Mouse (Mus musculus): Measurements from ENCODE around the gene Kdm4c. TPM values are rescaled to one million over a fixed set of nuclear protein-coding genes. Genes with fewer than 3 reads are reported as not detected.
"Not testable (repeated sequence)": the region's sequence is repeated elsewhere in the genome, so short reads cannot be mapped to it uniquely, and the experiment has no call there.

The Kdm4c gene
- total RNA-seq (2014; fragmentation: Nextera tagmentation) = 16.8 and 21.4 TPM in 2 replicates
- total RNA-seq (2017) = 20.2 and 27.0 TPM in 2 replicates

- ATAC-seq (replicated peaks; ENCODE audit: low FRiP score, low TSS enrichment, poor library complexity, severe bottlenecking) = no peak
Observed at GRCm38 (mm10) chr4:74242176-74242575, at the start of gene Kdm4c. Gene Kdm4c, plus strand, starts transcription at chr4:74242497.

- ATAC-seq (replicated peaks; ENCODE audit: low FRiP score, low TSS enrichment, poor library complexity, severe bottlenecking) = no peak
Observed at GRCm38 (mm10) chr4:74201281-74201811, 41.0 kb upstream of the Kdm4c start.

- not testable (repeated sequence) for ATAC-seq (replicated peaks; ENCODE audit: low FRiP score, low TSS enrichment, poor library complexity, severe bottlenecking)
Observed at GRCm38 (mm10) chr4:74221780-74222179, 20.5 kb upstream of the Kdm4c start.

DNA sequence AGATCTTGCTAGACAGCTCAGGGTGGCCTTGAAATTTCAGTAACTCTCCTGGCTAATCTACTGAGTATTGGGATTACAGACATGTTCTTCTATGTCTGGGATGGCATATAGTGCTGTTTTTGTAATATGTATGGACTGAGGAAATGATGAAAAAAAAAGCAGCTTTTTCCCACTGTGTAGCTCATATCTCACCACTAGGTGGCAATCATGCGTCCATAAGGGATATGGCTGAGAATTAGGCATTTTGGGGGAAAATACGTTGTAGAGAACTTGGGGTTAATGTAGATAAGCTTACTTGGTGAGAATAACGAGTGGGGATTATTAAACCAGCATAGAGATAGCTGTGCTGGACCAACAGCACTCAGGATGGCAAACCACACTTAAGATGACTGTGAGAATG, 19.9 kb upstream of the Kdm4c start:
- peak; percentile 88 for ATAC-seq (replicated peaks; ENCODE audit: low FRiP score, low TSS enrichment, poor library complexity, severe bottlenecking)

GRCm38 (mm10) chr4:74224210-74224609, 18.1 kb upstream of the Kdm4c start:
- ATAC-seq (replicated peaks; ENCODE audit: low FRiP score, low TSS enrichment, poor library complexity, severe bottlenecking) = no peak

DNA sequence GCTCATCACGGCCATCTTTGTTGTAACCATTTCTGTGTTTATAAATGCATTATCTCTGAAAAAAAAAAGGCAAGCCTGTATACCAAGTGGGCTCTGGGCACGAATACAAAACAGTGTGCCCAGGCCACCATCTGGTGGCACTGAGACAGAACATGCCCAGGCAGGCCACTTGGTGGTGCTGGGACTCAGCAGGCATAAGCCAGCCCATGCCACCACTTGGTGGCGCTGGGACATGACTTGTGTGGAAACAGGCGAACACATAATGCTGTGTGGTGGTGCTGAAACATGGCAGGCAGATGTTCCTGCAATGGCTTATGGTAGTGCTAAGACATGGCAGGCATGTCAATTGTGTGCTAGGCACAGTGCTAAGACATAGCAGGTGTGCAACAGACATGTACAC, 11.3 kb upstream of the Kdm4c start:
- ATAC-seq (replicated peaks; ENCODE audit: low FRiP score, low TSS enrichment, poor library complexity, severe bottlenecking) = peak; percentile 83

- peak; percentile 70 for ATAC-seq (replicated peaks; ENCODE audit: low FRiP score, low TSS enrichment, poor library complexity, severe bottlenecking)
Observed at GRCm38 (mm10) chr4:74231405-74231804, 10.9 kb upstream of the Kdm4c start.

GRCm38 (mm10) chr4:74233534-74233933, 8.8 kb upstream of the Kdm4c start:
- ATAC-seq (replicated peaks; ENCODE audit: low FRiP score, low TSS enrichment, poor library complexity, severe bottlenecking) = no peak

- ATAC-seq (replicated peaks; ENCODE audit: low FRiP score, low TSS enrichment, poor library complexity, severe bottlenecking) = peak; percentile 93
Observed at GRCm38 (mm10) chr4:74251348-74252244, 9.3 kb downstream of the Kdm4c start.

GRCm38 (mm10) chr4:74252245-74253105, 10.2 kb downstream of the Kdm4c start:
- peak; percentile 51 for ATAC-seq (replicated peaks; ENCODE audit: low FRiP score, low TSS enrichment, poor library complexity, severe bottlenecking)

GRCm38 (mm10) chr4:74257882-74258281, 15.6 kb downstream of the Kdm4c start:
- ATAC-seq (replicated peaks; ENCODE audit: low FRiP score, low TSS enrichment, poor library complexity, severe bottlenecking) = no peak

DNA sequence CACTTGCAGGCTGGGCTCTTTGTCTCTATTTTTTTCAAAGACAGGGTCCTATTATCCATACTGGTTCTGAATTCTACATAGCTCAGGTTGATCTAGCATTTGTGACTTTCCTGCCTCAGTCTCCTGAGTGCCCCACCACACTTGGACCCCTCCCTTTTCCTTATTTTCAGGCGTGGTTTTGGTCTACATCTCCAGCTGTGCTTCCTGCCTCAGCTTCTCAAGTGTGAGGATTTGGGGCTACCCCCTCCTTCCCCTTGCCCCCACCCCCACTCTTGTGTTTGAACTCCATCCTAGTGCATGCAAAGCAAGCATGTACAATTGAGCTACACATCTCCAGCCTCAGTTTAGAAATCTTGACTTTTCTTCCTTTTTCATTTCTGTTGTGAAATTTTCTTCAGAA, 16.2 kb downstream of the Kdm4c start:
- 0 out of 2 replicates have a peak, but pooled peaks have one; percentile 9 for ATAC-seq (replicated peaks; ENCODE audit: low FRiP score, low TSS enrichment, poor library complexity, severe bottlenecking)

DNA sequence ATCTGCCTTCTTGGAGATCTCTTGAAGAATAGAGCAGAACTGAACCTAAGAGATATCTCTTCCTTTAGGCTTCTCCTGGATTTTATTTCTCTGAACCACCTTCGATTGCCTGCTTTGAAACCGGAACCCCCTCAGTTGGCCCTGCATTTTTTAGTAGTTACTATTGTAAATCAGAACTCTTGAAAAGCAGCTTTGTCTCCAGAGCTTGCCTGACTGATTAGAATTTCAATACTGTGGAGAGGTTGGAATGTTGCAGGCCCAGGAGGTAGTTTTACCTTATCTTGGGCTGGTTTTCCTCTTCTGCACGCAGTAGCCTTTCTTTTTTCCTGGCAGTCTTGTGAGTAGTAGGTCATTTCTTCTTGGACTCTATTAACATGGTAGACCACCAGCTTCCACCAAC, 17.0 kb downstream of the Kdm4c start:
- no peak for ATAC-seq (replicated peaks; ENCODE audit: low FRiP score, low TSS enrichment, poor library complexity, severe bottlenecking)

- peak; percentile 77 for ATAC-seq (replicated peaks; ENCODE audit: low FRiP score, low TSS enrichment, poor library complexity, severe bottlenecking)
Observed at GRCm38 (mm10) chr4:74261879-74262278, 19.6 kb downstream of the Kdm4c start.

DNA sequence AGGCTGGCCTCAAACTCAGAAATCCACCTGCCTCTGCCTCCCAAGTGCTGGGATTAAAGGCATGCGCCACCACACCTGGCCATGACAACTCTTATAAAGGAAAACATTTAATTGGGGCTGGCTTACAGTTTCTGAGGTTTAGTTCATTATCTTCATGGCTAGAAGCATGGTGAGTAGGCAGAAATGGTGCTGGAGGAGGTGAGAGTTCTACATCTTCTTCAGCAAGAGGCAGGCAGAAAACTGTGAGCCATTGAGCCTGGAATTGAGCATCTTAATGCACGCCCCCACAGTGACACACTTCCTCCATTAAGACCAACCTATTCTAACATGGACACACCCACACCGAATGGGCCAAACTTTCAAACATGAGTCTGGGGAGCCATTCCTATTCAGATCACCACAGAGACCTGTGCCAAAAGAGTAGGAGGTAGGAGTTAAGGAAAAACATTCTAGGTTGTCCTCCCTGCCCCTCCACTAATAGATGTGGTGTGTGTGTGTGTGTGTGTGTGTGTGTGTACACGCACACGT, 22.2 kb downstream of the Kdm4c start:
- no peak for ATAC-seq (replicated peaks; ENCODE audit: low FRiP score, low TSS enrichment, poor library complexity, severe bottlenecking)

- no peak for ATAC-seq (replicated peaks; ENCODE audit: low FRiP score, low TSS enrichment, poor library complexity, severe bottlenecking)
Observed at GRCm38 (mm10) chr4:74271180-74271579, 28.9 kb downstream of the Kdm4c start.

DNA sequence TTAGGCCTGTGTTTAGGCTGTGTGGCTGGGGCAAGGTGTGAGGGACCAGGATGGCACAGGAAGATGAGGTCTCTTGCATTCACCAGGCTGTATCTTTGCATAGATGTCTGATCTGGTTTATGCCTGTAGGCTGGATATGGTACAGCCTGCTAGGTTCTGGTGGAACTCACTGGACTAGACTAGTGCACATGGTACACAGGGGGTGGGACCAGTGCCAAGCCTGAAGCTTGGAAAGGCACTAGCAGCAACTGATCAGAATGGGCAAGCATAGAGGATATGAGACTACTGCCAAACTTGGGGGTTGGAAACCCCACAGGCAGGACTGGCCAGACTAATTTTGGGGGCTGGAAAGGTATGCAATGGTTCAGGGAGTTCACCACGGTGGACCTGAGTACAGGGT, 35.2 kb downstream of the Kdm4c start:
- no peak for ATAC-seq (replicated peaks; ENCODE audit: low FRiP score, low TSS enrichment, poor library complexity, severe bottlenecking)

DNA sequence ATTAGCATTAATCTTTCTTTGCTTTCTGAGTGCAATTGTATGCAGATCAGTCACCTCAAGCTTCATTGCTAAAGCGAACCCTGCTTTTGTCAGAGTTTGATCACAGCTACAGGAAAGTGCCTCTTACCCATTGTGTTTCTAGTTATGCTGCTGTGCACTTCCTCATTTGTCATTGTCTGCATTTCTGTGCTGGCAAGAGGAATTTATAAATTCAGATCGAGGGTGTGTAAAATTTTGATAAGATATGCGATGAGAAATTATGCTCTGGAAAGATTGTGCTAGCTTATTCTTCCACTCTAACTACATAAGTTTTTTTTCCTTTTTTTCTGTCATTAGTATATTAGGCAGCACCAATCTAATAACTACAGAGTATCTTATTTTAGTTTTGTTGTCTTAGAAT, 37.9 kb downstream of the Kdm4c start:
- ATAC-seq (replicated peaks; ENCODE audit: low FRiP score, low TSS enrichment, poor library complexity, severe bottlenecking) = peak; percentile 71

GRCm38 (mm10) chr4:74287851-74288250, 45.6 kb downstream of the Kdm4c start:
- no peak for ATAC-seq (replicated peaks; ENCODE audit: low FRiP score, low TSS enrichment, poor library complexity, severe bottlenecking)

DNA sequence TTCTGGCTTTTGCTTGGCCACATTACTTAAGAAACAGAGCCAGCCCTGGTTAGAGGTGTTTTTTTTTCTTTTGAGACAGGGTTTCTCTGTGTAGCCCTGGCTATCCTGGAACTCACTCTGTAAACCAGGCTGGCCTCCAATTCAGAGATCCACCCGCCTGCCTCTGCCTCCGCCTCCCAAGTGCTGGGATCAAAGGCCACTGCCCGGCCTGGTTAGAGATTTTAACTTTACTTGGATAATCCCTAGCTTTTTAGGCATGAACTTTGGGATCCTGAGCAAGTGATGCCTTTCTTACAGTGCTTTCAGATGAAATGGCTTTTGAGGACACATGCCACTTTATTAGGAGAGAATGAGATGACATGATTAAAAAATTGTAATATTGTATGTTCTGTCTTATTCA, 52.4 kb downstream of the Kdm4c start:
- ATAC-seq (replicated peaks; ENCODE audit: low FRiP score, low TSS enrichment, poor library complexity, severe bottlenecking) = no peak
